Mouse (Mus musculus): ENCODE data around the gene Slc25a11. TPM values are rescaled to one million over a fixed set of nuclear protein-coding genes. Genes with fewer than 3 reads are reported as not detected.

The Slc25a11 gene
- polyA plus RNA-seq, 1 experiment from 2014 or later, result 121 TPM

DNA sequence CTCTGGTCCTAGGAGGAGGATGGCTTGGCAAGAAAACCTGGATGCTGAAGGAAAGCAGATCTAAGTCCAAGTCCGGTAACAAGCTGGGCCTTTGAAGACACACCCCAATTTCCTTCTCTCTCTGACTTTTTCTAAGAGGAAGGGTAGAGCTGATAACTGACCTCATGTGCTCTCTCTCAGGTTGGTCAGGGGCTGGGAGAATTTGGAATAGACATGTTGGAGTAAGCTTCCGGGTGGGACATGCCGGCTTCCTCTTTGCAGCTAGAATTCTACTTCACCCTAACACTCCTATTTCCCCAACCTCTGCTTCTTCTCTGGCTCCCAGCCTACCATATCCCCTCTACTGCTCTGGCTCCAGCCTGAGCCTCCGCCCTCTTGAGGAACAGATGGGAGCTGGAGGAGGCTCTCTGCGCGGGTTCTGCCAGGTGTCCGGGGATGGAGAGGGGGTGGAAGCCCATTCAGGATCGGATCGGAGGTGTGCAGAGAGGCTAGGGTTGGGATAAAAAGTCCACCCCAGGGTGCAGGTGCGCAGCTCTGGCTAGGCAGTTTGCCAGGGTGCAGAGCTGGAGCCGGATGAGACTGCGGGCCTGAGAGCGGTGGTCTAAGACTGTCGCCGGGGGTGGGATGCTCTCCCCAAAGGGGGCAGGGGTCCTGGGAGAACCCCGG, 39.8 kb upstream of the Slc25a11 start:
- DNase-seq (ENCODE audit: low spot score), result peak; percentile 45

DNA sequence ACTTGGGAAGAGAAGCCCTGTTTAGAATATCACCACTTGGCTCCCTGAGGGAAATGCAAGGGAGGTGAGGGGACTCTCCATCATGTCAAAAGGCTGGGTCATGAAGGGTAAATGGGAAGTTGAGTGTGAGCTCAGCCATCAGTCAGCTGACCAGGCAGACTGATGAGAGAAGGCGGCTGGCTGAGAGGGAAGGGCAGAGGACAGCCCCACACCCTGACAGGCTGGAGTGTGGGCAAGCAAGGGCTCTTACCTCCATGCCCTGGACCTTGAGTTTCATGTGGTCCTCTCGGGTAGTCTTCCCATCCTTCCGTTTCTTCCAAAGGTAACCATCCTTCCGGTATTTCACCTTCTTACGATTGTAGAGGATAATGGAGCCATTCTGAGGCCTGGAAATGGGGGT, 36.4 kb upstream of the Slc25a11 start:
- no peaks in the 10 kb centered on the region for H3K9me3 ChIP-seq (ENCODE audit: low read length)
- ATAC-seq (no peak), DNase-seq (ENCODE audit: low spot score) (no peak)
- no peak for TF ChIP-seq CTCF (IDR thresholded peaks at IDR 0.05)
- no peak for TF ChIP-seq EP300 (IDR thresholded peaks at IDR 0.05)
- peaks cover 31% of the 10 kb centered on the region; the same call in 1 of the 2 replicates for H3K36me3 ChIP-seq (ENCODE audit: insufficient read depth, low read length)
- H3K4me3 ChIP-seq (ENCODE audit: low read depth, low read length), result no peak overlapping the region
- peaks cover 12% of the 10 kb centered on the region for H3K4me1 ChIP-seq (ENCODE audit: insufficient read depth, low read depth, low read length)
- H3K4me2 ChIP-seq (replicated peaks; ENCODE audit: low read depth, low read length), result no peak overlapping the region
- 75% methylated on average over 5 of the region's 5 CpGs for WGBS
- H3K9ac ChIP-seq (replicated peaks; ENCODE audit: low read depth), result no peak overlapping the region
- no peaks in the 10 kb centered on the region for H3K27me3 ChIP-seq (replicated peaks; ENCODE audit: insufficient read depth, low read length)
- no peak overlapping the region for H3K27ac ChIP-seq (ENCODE audit: low read length)

More for the DNA sequence above, 39.8 kb upstream of the Slc25a11 start:
- Histone ChIP-seq H3K9ac (replicated peaks; ENCODE audit: low read depth) (peak overlapping the region; percentile 88), H3K4me2 (replicated peaks; ENCODE audit: low read depth, low read length) (peak overlapping the region; percentile 90), H3K9me3 (ENCODE audit: low read length) (no peaks in the 10 kb centered on the region), H3K36me3 (ENCODE audit: insufficient read depth, low read length) (peaks cover 16% of the 10 kb centered on the region; the same call in 1 of the 2 replicates), H3K27me3 (replicated peaks; ENCODE audit: insufficient read depth, low read length) (no peaks in the 10 kb centered on the region), H3K4me1 (ENCODE audit: insufficient read depth, low read depth, low read length) (peaks cover 17% of the 10 kb centered on the region), H3K27ac (ENCODE audit: low read length) (peak overlapping the region; percentile 87), H3K4me3 (ENCODE audit: low read depth, low read length) (peak overlapping the region; percentile 90)
- 1% methylated on average over 13 of the region's 16 CpGs for WGBS
- TF ChIP-seq CTCF (IDR thresholded peaks at IDR 0.05) (peak; percentile 14; the same call in 1 of the 2 replicates), EP300 (IDR thresholded peaks at IDR 0.05) (no peak)
- ATAC-seq, result peak; percentile 29

DNA sequence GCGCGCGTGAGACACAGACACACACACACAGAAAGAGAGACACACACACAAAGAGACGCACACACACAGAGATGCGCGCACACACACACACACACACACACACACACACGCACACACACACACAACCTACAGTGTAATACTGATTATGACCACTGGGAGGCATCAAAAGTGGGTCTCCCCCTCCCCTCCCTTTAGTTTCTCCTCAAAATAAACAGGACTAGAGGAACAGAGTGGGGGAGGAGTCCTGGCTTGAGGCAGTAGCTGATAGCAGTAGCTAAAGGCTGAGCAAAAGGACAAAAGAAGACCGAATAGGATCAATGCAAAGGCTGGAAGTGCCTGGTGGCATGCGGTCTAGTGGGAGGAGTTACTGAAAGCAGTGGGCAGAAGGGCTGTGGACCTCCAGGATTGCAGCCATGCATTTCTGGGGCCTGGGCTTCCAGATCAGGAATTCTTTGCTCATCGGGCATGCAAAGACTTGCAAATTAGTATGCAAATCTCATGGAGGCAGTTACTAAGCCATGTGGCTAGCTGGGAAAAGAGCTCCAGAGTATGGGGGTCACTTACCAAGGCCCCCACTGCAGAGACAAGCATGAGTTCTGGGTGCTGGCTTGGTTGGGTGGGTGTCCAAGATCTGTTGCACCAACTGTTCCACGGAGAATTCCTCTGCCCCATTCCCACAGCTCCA, 34.8 kb upstream of the Slc25a11 start:
- peak; percentile 88 for DNase-seq (ENCODE audit: low spot score)
- no peak overlapping the region for H3K4me3 ChIP-seq (ENCODE audit: low read depth, low read length)
- TF ChIP-seq CTCF (IDR thresholded peaks at IDR 0.05), result peak; percentile 88
- TF ChIP-seq EP300 (IDR thresholded peaks at IDR 0.05), result no peak
- H3K4me1 ChIP-seq (ENCODE audit: insufficient read depth, low read depth, low read length), result peaks cover 5% of the 10 kb centered on the region; the same call in 1 of the 2 replicates
- 37% methylated on average over 11 of the region's 11 CpGs for WGBS
- 0 out of 2 replicates have a peak overlapping the region, but pooled peaks have one; percentile 16 for H3K9ac ChIP-seq (replicated peaks; ENCODE audit: low read depth)
- H3K27ac ChIP-seq (ENCODE audit: low read length), result no peak overlapping the region
- no peaks in the 10 kb centered on the region for H3K27me3 ChIP-seq (replicated peaks; ENCODE audit: insufficient read depth, low read length)
- no peak overlapping the region for H3K4me2 ChIP-seq (replicated peaks; ENCODE audit: low read depth, low read length)
- H3K9me3 ChIP-seq (ENCODE audit: low read length), result no peaks in the 10 kb centered on the region
- peaks cover 31% of the 10 kb centered on the region; the same call in 1 of the 2 replicates for H3K36me3 ChIP-seq (ENCODE audit: insufficient read depth, low read length)
- ATAC-seq, result peak; percentile 76

DNA sequence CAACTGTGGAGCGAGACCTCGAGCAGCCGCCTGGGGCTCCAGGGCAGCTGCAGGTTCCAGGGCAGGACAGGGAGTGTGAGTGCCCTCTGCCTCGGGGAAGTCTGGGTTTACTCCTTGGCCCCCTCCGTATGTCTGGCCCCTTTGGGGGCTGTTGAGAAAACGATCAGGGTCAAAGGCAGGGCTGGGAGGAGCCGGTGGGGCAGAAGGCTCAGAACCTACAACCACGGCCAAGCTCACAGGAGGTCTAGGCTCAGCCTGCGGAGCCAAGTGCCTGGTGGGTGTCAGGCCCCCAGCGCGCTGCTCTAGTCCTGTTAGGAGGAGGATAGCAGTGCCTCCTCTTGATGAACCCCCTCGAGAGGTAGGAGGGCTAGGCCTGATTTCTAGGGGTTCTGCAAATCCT, 33.9 kb upstream of the Slc25a11 start:
- Histone ChIP-seq H3K36me3 (ENCODE audit: insufficient read depth, low read length) (peaks cover 33% of the 10 kb centered on the region; the same call in 1 of the 2 replicates), H3K27ac (ENCODE audit: low read length) (no peak overlapping the region), H3K9ac (replicated peaks; ENCODE audit: low read depth) (no peak overlapping the region), H3K4me1 (ENCODE audit: insufficient read depth, low read depth, low read length) (no peaks in the 10 kb centered on the region), H3K27me3 (replicated peaks; ENCODE audit: insufficient read depth, low read length) (no peaks in the 10 kb centered on the region), H3K4me2 (replicated peaks; ENCODE audit: low read depth, low read length) (no peak overlapping the region), H3K9me3 (ENCODE audit: low read length) (no peaks in the 10 kb centered on the region), H3K4me3 (ENCODE audit: low read depth, low read length) (no peak overlapping the region)
- no peak for DNase-seq (ENCODE audit: low spot score)
- 76% methylated on average over 12 of the region's 12 CpGs for WGBS
- ATAC-seq, result no peak
- TF ChIP-seq CTCF (IDR thresholded peaks at IDR 0.05) (no peak), EP300 (IDR thresholded peaks at IDR 0.05) (no peak)

DNA sequence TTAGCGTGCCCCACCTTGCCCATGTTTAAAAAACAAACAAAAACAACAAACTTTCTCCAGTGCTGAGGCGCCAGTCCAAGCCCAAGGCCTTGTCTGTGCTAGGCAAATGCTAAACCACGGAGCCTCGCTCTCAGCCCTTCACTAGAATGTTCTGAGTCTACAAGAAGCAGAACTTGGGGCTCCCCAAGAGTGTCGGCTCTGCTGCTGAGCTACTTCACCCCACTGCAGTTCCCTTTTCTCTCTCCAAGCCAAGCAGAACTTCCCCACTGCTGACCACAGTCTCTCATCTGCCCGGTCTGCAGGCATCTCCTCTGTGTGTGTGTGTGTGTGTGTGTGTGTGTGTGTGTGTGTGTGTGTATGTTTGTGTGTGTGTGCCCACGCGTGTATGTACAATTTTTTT, 32.6 kb upstream of the Slc25a11 start:
- H3K27me3 ChIP-seq (replicated peaks; ENCODE audit: insufficient read depth, low read length), result no peaks in the 10 kb centered on the region
- H3K4me3 ChIP-seq (ENCODE audit: low read depth, low read length), result no peak overlapping the region
- H3K9me3 ChIP-seq (ENCODE audit: low read length), result no peaks in the 10 kb centered on the region
- H3K27ac ChIP-seq (ENCODE audit: low read length), result no peak overlapping the region
- 81% methylated on average over 8 of the region's 8 CpGs for WGBS
- no peaks in the 10 kb centered on the region for H3K4me1 ChIP-seq (ENCODE audit: insufficient read depth, low read depth, low read length)
- no peak overlapping the region for H3K4me2 ChIP-seq (replicated peaks; ENCODE audit: low read depth, low read length)
- H3K9ac ChIP-seq (replicated peaks; ENCODE audit: low read depth), result no peak overlapping the region
- H3K36me3 ChIP-seq (ENCODE audit: insufficient read depth, low read length), result peaks cover 36% of the 10 kb centered on the region; the same call in 1 of the 2 replicates
- ATAC-seq (peak; percentile 47), DNase-seq (ENCODE audit: low spot score) (peak; percentile 35)
- TF ChIP-seq EP300 (IDR thresholded peaks at IDR 0.05), result no peak
- no peak for TF ChIP-seq CTCF (IDR thresholded peaks at IDR 0.05)

DNA sequence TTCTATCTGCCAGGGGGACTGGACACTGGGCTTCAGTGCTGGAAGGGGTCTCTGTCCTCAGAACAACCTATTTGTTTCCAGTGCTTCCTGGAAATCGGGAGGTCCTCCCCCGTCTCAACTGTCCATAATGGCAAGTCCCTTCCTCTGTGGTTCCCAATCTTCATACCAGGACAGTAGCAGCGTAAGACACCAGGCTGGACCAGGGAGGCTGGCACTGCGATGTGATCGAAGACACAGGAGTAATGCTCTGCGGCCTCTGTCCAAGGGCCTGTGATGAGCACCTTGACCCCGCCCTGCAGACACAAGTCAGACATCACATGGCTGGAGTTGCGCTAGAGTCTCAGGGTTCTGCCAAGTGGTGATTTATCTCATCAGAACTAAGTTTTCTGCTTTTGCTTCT, 32.1 kb upstream of the Slc25a11 start:
- Histone ChIP-seq H3K36me3 (ENCODE audit: insufficient read depth, low read length) (peaks cover 36% of the 10 kb centered on the region; the same call in 1 of the 2 replicates), H3K9me3 (ENCODE audit: low read length) (no peaks in the 10 kb centered on the region), H3K9ac (replicated peaks; ENCODE audit: low read depth) (no peak overlapping the region), H3K4me2 (replicated peaks; ENCODE audit: low read depth, low read length) (no peak overlapping the region), H3K27ac (ENCODE audit: low read length) (no peak overlapping the region), H3K27me3 (replicated peaks; ENCODE audit: insufficient read depth, low read length) (no peaks in the 10 kb centered on the region), H3K4me1 (ENCODE audit: insufficient read depth, low read depth, low read length) (no peaks in the 10 kb centered on the region), H3K4me3 (ENCODE audit: low read depth, low read length) (no peak overlapping the region)
- 91% methylated on average over 8 of the region's 8 CpGs for WGBS
- DNase-seq (ENCODE audit: low spot score) (no peak), ATAC-seq (no peak)
- TF ChIP-seq CTCF (IDR thresholded peaks at IDR 0.05) (no peak), EP300 (IDR thresholded peaks at IDR 0.05) (no peak)

All from lung, postnatal 0 days (tissue).